Mouse (Mus musculus) ES-E14 (cell line): ENCODE measurements around the gene Dmrt3.

ENCODE experiments used
- CHD2 ChIP-seq: IDR thresholded peaks from 2 replicates; pipeline ENCODE4 v1.6.1; 2014; ENCODE audit warnings: mild to moderate bottlenecking, low read depth, low read length, inconsistent platforms
- MAFK ChIP-seq: IDR thresholded peaks from 2 replicates; pipeline ENCODE4 v1.6.1; 2014; ENCODE audit warnings: mild to moderate bottlenecking, low read depth, low read length, inconsistent platforms; ENCODE audit not compliant: insufficient read depth
- ZC3H11A ChIP-seq: IDR thresholded peaks from 2 replicates; pipeline ENCODE4 v1.6.1; 2012; ENCODE audit warnings: low read depth, mild to moderate bottlenecking, inconsistent platforms, low read length, borderline replicate concordance
- ZNF384 ChIP-seq: IDR thresholded peaks from 2 replicates; pipeline ENCODE4 v1.6.1; 2012; ENCODE audit warnings: low read depth, low read length, inconsistent platforms

DNA sequence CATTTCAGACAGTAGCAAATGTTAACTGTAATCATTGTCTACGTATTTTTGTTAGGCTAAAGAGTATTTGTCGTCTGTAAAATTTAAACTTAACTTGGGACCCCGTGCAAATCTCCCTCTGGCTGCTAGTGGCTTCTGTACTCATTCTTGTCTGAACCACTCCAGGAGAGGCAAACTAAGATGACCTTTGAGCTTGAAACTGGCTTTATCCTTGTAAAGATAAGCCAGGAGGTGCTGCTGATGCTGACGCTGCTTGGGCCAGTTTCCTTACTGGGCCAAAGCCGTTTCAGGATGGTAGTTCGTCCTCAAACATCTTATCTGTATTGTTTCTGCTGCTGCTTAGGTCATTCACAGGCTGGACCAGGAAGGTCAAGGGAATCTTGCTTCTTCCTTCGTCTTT, 40.3 kb upstream of the Dmrt3 start:
- TF ChIP-seq CHD2 = no peak
- TF ChIP-seq MAFK = no peak
- no peak for TF ChIP-seq ZNF384
- TF ChIP-seq ZC3H11A = no peak
